Mouse (Mus musculus): ENCODE results near the gene Arhgap27.

GRCm38 (mm10) chr11:103339414-103340119, 23.9 kb downstream of the Arhgap27 start:
- TF ChIP-seq CTCF (IDR thresholded peaks at IDR 0.05; ENCODE audit: low read depth) (no peak), EP300 (optimal IDR thresholded peaks at IDR 0.05) (no peak)

Data from stomach, postnatal 0 days (tissue).